Mouse (Mus musculus): ENCODE measurements at regions not wholly inside any gene's neighbourhood (a gene's known extent, or its start where the extent isn't known, plus 50 kb on each side); places are given as distances from the start of the nearest gene placed in this dataset.

- DNase-seq (ENCODE audit: low spot score) = no peak
These were observed 325.1 kb downstream of the Med10 start for GRCm38 (mm10) chr13:70127310-70127709.

- DNase-seq (ENCODE audit: low spot score) = no peak
These were observed 332.3 kb downstream of the Med10 start for GRCm38 (mm10) chr13:70134544-70134943.

- no peak for DNase-seq (ENCODE audit: low spot score)
These were observed 334.0 kb downstream of the Med10 start for GRCm38 (mm10) chr13:70136209-70136608.

DNA sequence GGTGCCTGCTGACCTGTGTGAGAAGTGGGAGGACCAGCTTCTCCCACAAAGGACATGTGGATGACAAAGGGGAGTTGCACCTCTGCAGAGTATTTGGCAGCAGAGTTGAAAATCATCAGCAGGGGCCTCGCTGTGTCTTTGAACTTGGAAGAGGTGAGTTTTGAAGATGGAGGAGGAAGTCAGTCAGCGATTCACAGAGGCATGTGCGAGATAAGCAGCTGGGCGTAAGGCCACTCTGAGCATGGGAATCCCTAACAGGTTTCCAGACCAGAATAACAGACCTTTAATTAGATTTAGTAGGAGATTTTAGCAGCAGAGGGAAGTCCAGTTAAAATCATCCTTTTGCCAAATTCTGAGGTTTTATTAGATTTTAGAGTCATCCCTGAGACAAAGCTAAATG lies 342.3 kb downstream of the Med10 start:
- DNase-seq (ENCODE audit: low spot score) = no peak

GRCm38 (mm10) chr13:70145466-70145865 lies 343.3 kb downstream of the Med10 start:
- no peak for DNase-seq (ENCODE audit: low spot score)

- DNase-seq (ENCODE audit: low spot score) = no peak
These were observed 347.1 kb downstream of the Med10 start for GRCm38 (mm10) chr13:70149041-70149898.

- DNase-seq (ENCODE audit: low spot score) = no peak
These were observed 347.6 kb downstream of the Med10 start for GRCm38 (mm10) chr13:70149899-70150184.

DNA sequence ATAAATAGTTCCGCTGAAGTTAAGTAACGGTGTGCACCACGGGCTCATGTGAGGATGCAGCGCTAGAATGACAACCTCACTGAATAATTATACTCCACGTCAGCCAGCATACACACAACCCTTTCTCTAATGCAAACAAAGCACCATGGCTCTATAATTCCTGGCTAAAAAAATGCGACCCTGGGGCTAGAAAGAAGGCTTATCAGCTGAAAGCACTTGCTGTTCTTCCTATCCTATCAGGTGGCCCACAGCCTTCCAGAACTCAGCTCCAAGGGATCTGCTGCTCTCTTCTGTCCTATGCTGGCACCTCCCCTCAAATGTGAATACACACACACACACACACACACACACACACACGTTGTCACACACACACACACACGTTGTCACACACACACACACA lies 350.9 kb downstream of the Med10 start:
- DNase-seq (ENCODE audit: low spot score) = no peak

DNA sequence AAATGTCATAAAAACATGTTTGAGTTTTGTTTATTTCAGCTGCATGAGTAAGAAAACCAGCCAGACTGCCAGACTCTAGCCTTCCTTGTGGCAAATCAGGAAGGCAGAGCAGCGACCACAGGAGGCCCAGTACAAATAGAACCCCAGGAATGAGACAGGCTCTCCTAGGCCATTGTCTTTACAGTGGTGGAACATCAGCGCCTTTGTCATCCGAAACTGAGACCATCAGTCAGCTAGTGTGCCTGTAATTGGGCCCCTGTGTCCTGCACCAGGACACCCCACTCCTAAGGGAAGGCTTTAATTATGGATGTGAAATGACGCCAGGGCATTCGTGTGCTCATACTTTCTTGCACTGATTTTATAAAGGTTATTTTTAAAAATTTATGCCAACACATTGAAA lies 353.4 kb downstream of the Med10 start:
- no peak for DNase-seq (ENCODE audit: low spot score)

DNA sequence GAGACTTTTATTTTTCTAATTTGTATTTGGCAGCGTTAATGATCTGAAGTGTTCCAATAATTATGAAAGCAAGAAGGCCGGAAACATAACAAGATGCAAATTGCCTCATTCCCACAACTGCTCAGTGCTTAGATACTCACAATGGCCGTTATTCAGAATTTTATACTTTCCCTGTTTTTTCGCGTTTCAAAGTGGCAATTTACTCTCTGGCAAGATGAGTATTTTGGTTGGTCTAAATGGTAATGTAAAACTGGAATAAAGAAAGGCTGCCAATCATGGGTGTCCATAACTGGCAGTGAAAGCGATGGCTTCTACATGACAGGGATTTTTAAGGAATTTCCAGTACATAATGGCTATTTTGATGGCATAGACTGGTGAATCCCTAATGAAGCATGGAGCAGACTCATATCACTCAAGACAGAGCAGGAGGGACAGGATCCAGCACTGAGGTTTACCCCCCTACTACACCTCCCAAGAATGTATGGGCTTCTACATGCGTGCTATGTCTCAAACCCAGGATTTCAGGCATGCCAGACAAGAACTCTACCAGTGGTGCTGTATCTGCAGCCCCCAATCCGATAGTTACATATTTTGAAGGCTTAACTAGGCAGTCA lies 354.9 kb downstream of the Med10 start:
- DNase-seq (ENCODE audit: low spot score) = no peak

DNA sequence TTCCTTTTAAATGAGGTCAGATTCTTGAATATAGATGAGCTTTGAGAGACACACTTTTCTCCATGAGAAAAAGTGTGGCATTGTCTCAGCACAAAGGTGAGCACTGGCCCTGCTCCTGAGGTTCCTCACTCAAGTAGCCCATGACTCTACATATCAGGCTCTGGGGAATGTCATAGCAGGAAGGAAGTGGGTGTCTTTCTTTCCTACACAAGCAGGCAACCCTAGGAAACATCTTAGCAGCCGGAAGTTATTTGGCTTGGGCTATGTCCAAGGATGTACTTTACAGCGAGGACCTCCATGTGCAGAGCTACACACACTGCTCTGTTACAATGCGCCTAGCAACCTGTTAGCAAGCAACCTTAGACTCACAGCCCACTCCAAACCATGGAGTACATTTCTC lies 356.9 kb downstream of the Med10 start:
- DNase-seq (ENCODE audit: low spot score) = no peak

DNA sequence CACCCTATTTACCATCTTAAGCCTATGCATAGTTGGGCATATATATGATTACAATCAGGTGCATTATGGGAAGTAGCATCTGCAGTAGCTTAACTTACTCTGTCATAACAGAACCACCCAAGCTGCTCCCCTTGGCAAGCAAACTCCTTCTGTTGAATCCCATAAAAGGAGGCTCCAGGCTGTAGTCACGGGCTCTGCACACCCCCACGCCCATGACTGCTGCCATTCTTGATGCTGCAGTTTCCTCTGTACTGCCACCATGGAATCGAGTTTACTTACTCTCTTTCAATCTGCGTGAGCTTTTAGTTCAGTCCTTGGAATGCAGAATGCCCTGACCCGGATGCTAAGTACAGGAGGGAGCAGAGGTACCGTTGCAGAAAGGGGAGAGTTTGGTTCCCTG lies 357.4 kb downstream of the Med10 start:
- no peak for DNase-seq (ENCODE audit: low spot score)

DNA sequence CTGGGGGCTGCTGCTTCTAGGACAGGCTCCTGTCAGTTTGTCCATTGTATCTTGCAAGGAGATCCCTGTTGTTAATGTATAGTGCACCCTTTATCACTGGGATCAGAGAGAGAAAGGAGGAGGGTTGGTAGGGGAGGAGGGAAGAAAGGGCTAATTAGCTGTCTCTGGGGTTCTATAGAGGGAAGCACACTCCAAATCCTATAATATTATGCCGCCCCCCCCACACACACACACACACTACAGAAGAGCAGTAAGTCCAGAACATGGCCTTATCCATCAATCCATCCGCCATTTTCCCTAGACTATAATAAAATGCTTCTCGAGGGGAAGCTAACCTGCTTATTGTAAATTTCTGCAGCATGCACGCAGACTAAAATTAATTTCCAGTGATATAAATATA lies 359.9 kb downstream of the Med10 start:
- DNase-seq (ENCODE audit: low spot score) = no peak

DNA sequence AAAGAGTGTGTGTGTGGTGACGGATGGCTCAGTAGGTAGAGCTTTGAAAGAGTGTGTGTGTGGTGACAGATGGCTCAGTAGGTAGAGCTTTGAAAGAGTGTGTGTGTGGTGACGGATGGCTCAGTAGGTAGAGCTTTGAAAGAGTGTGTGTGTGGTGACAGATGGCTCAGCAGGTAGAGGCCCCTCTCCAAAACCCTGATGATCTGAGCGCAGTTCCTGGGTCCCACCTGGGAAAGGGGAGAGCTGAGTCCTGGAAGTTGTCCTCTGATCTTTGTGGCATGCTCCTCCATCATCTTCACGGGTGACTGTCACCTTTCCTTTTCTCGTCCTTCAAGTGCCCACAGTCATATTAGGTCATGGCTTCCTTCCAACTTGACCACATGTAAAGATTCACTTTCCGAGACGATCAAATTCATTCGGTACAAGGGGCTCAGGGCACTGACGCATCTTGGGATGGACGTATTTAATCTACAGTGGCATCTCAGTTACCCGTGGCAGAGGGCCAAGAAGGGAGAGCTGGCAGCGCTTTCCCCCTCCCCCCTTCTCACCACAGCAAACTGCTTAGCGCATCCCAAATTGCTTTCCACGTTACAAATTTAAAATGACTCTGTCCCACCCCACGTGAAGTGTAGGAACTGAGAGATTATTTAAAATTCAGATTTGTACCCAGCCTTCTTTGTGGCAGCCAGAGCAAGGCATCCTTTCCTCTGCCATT lies 363.5 kb downstream of the Med10 start:
- no peak for DNase-seq (ENCODE audit: low spot score)

DNA sequence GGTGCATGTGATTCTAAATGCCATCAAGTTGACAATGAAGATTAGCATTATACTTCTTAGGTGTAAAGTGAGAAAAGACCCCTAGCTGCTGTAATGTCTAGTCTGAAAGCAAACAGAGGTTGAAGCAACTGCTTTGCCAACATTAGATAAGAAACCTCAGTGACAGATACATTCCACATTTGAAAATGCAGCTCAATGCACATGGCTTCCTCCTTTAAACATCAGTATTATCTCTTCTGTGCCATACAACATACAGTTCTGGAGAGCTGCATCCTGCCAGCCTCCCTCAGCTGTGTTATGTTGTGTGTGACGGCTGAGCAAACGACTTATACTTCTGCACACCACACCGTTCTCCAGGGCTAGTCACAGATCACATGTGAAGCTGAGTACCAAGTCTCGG lies 365.6 kb downstream of the Med10 start:
- no peak for DNase-seq (ENCODE audit: low spot score)

DNA sequence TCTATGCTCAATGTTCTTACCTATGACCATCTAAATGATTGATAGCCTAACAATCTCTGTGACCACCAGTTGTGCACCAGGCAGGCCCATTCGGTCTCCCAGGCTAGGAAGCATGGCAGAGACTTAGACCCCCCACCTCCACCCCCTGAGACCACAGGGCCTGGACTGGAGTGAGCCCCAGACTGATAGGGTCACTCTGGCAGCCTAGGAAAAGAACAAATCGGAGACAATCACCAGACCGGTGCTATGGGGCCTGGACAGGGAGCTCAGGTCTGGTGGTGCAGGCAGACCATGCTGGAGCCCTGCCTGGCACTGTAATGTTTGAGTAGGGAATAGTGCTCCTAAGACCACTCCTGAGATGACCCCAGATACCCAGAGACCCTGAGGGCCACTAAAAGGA lies 366.7 kb downstream of the Med10 start:
- no peak for DNase-seq (ENCODE audit: low spot score)

DNA sequence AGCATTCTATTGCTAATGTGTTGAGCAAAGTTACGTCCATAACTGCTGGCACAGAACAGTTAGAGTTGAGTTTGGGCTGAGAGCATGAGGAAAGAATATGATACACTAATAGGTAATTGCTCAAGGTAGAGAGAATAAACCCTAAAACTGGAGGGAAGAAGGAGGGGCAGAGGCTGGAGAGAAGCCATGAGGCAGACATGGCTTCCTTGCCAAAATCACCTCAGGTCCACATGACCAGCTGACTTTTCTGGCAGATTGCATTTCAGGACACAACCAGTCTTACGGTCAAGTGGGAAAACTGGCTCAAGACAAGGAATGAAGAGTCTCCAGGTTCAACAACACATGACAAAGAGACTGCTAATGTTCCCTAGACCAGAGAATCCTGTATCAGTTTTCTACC lies 374.9 kb downstream of the Med10 start:
- no peak for DNase-seq (ENCODE audit: low spot score)

GRCm38 (mm10) chr13:70178073-70178491 lies 375.9 kb downstream of the Med10 start:
- no peak for DNase-seq (ENCODE audit: low spot score)

- no peak for DNase-seq (ENCODE audit: low spot score)
These were observed 388.8 kb downstream of the Med10 start for GRCm38 (mm10) chr13:70190978-70191377.

- DNase-seq (ENCODE audit: low spot score) = no peak
These were observed 390.2 kb downstream of the Med10 start for GRCm38 (mm10) chr13:70192101-70193025.

GRCm38 (mm10) chr13:70193270-70193669 lies 391.1 kb downstream of the Med10 start:
- DNase-seq (ENCODE audit: low spot score) = no peak

- DNase-seq (ENCODE audit: low spot score) = no peak
These were observed 393.7 kb downstream of the Med10 start for GRCm38 (mm10) chr13:70195854-70196253.
